Mouse (Mus musculus) heart, embryonic 15.5 days (tissue): ENCODE results near the gene Dpy19l2. TPM values are rescaled to one million over a fixed set of nuclear protein-coding genes. Genes with fewer than 3 reads are reported as not detected.
A peak's percentile ranks its signal among the peaks of the same experiment; 100 is the strongest.
"Not testable (repeated sequence)": the region's sequence is repeated elsewhere in the genome, so short reads cannot be mapped to it uniquely, and the experiment has no call there.

Experiments used
- ATAC-seq: fragments of 200-750 bp; cut with Nextera tagmentation; replicated peaks from 2 replicates; pipeline ENCODE4 v1.8.0; 2017; ENCODE audit warnings: low read depth, moderate TSS enrichment; ENCODE audit not compliant: insufficient number of reproducible peaks, insufficient read depth, low FRiP score
- H3K27ac ChIP-seq: fragments of 300-500 bp; sonication (generic); 2 replicates; pipeline ENCODE4 v1.5.1; 2015; ENCODE audit warnings: mild to moderate bottlenecking, inconsistent platforms
- H3K27me3 ChIP-seq: fragments of 300-500 bp; sonication (generic); 2 replicates; pipeline ENCODE4 v1.6.1; 2015; ENCODE audit warnings: inconsistent platforms
- H3K36me3 ChIP-seq: fragments of 300-500 bp; sonication (generic); 2 replicates; pipeline ENCODE4 v1.6.1; 2015; ENCODE audit warnings: mild to moderate bottlenecking, inconsistent platforms
- H3K4me1 ChIP-seq: fragments of 300-500 bp; sonication (generic); replicated peaks from 2 replicates; pipeline ENCODE4 v1.6.1; 2015; ENCODE audit warnings: inconsistent platforms
- H3K4me2 ChIP-seq: fragments of 300-500 bp; sonication (generic); 2 replicates; pipeline ENCODE4 v1.6.1; 2015; ENCODE audit warnings: inconsistent platforms, mild to moderate bottlenecking, moderate library complexity
- H3K4me3 ChIP-seq: fragments of 300-500 bp; sonication (generic); 2 replicates; pipeline ENCODE4 v1.5.1; 2015; ENCODE audit warnings: mild to moderate bottlenecking, inconsistent platforms
- H3K9ac ChIP-seq: fragments of 300-500 bp; sonication (generic); 2 replicates; pipeline ENCODE4 v1.6.1; 2015; ENCODE audit warnings: mild to moderate bottlenecking, inconsistent platforms
- H3K9me3 ChIP-seq: fragments of 300-500 bp; sonication (generic); replicated peaks from 2 replicates; pipeline ENCODE4 v1.6.1; 2016; ENCODE audit warnings: inconsistent platforms
- WGBS: fragments of 180-500 bp; shearing (Covaris S2); methylation state at CpG from one replicate; pipeline ENCODE4 v1.1.7; 2015; ENCODE audit warnings: mixed read lengths; 5-methylcytosine and 5-hydroxymethylcytosine counted together
- polyA plus RNA-seq: library from polyadenylated mRNA; unstranded; fragments of >200 nt; fragmentation: Nextera tagmentation; extraction: Ambion mirVana; gene quantifications from 2 replicates; pipeline ENCODE4 v1.2.1, GENCODE M21; 2015

Gene Dpy19l2
- polyA plus RNA-seq, result 0.11 and 0.13 TPM in 2 replicates

GRCm38 (mm10) chr9:24695700-24696404 is at the start of gene Dpy19l2:
Gene Dpy19l2, minus strand, starts transcription at chr9:24696293.
- peak within 1 kb of the TSS; percentile 47 for H3K9ac ChIP-seq
- peak within 1 kb of the TSS; percentile 97 for H3K4me2 ChIP-seq
- no peaks in the 10 kb centered on the region for H3K36me3 ChIP-seq
- H3K4me1 ChIP-seq, result peaks cover 9% of the 10 kb centered on the region
- peaks cover 5% of the 10 kb centered on the region; the same call in 1 of the 2 replicates for H3K27me3 ChIP-seq
- peak; percentile 67; the same call in 1 of the 2 replicates for ATAC-seq
- peak within 1 kb of the TSS; percentile 55 for H3K4me3 ChIP-seq
- WGBS, result 1% methylated on average over 45 of the region's 45 CpGs
- no peaks in the 10 kb centered on the region for H3K9me3 ChIP-seq
- H3K27ac ChIP-seq, result no peak within 1 kb of the TSS

- no peak overlapping the region for H3K9ac ChIP-seq
- H3K36me3 ChIP-seq, result peaks cover 67% of the 10 kb centered on the region
Measured at GRCm38 (mm10) chr9:24744958-24745357, 48.9 kb upstream of the Dpy19l2 start.

GRCm38 (mm10) chr9:24701246-24701645 is 5.2 kb upstream of the Dpy19l2 start:
- Histone ChIP-seq H3K36me3 (no peaks in the 10 kb centered on the region), H3K4me3 (no peak overlapping the region), H3K27ac (no peak overlapping the region), H3K4me2 (no peak overlapping the region), H3K4me1 (peaks cover 2% of the 10 kb centered on the region), H3K9ac (no peak overlapping the region), H3K9me3 (no peaks in the 10 kb centered on the region), H3K27me3 (no peaks in the 10 kb centered on the region)
- no peak for ATAC-seq

More at GRCm38 (mm10) chr9:24744958-24745357, 48.9 kb upstream of the Dpy19l2 start:
- 89% methylated on average over 5 of the region's 5 CpGs for WGBS
- ATAC-seq, result no peak
- H3K4me2 ChIP-seq, result no peak overlapping the region
- H3K27ac ChIP-seq, result no peak overlapping the region
- no peak overlapping the region for H3K4me3 ChIP-seq
- peaks cover 45% of the 10 kb centered on the region for H3K4me1 ChIP-seq
- no peaks in the 10 kb centered on the region for H3K9me3 ChIP-seq
- no peaks in the 10 kb centered on the region for H3K27me3 ChIP-seq

GRCm38 (mm10) chr9:24696405-24696778 is 299 bp upstream of the Dpy19l2 start:
- peak overlapping the region; percentile 55 for H3K4me3 ChIP-seq
- H3K9me3 ChIP-seq, result no peaks in the 10 kb centered on the region
- H3K27me3 ChIP-seq, result peaks cover 5% of the 10 kb centered on the region; the same call in 1 of the 2 replicates
- no peak for ATAC-seq
- H3K9ac ChIP-seq, result no peak overlapping the region
- H3K4me2 ChIP-seq, result peak overlapping the region; percentile 97
- no peaks in the 10 kb centered on the region for H3K36me3 ChIP-seq
- WGBS, result 16% methylated on average over 9 of the region's 9 CpGs
- H3K4me1 ChIP-seq, result peaks cover 9% of the 10 kb centered on the region
- no peak overlapping the region for H3K27ac ChIP-seq

- not testable (repeated sequence) for H3K27ac ChIP-seq, H3K9ac ChIP-seq, ATAC-seq
Measured at GRCm38 (mm10) chr9:24637341-24637740, 58.8 kb downstream of the Dpy19l2 start.

GRCm38 (mm10) chr9:24624896-24625295 is 71.2 kb downstream of the Dpy19l2 start, which contains the start of gene Cypt4:
Gene Cypt4, plus strand, starts transcription at chr9:24625196.
- Histone ChIP-seq H3K36me3 (no peaks in the 10 kb centered on the region), H3K27me3 (no peaks in the 10 kb centered on the region), H3K4me1 (no peaks in the 10 kb centered on the region), H3K4me3 (no peak within 1 kb of the TSS), H3K27ac (no peak within 1 kb of the TSS), H3K9me3 (no peaks in the 10 kb centered on the region), H3K9ac (no peak within 1 kb of the TSS), H3K4me2 (no peak within 1 kb of the TSS)
- ATAC-seq, result no peak
- WGBS, result 82% methylated on average over 5 of the region's 5 CpGs

More at GRCm38 (mm10) chr9:24637341-24637740, 58.8 kb downstream of the Dpy19l2 start:
- 44% methylated on average over 2 of the region's 2 CpGs for WGBS
- not testable (repeated sequence) for H3K36me3 ChIP-seq, H3K4me1 ChIP-seq, H3K27me3 ChIP-seq, H3K4me3 ChIP-seq, H3K4me2 ChIP-seq, H3K9me3 ChIP-seq

GRCm38 (mm10) chr9:24538159-24538558 is 157.9 kb downstream of the Dpy19l2 start:
- WGBS, result 34% methylated on average over 2 of the region's 2 CpGs
- Histone ChIP-seq H3K27ac (no peak overlapping the region), H3K4me3 (no peak overlapping the region), H3K4me1 (no peaks in the 10 kb centered on the region), H3K36me3 (no peaks in the 10 kb centered on the region), H3K9ac (no peak overlapping the region), H3K9me3 (no peaks in the 10 kb centered on the region), H3K27me3 (no peaks in the 10 kb centered on the region), H3K4me2 (no peak overlapping the region)
- ATAC-seq, result no peak

GRCm38 (mm10) chr9:24516575-24517139 is 179.4 kb downstream of the Dpy19l2 start:
- H3K4me2 ChIP-seq, result no peak overlapping the region
- no peak overlapping the region for H3K4me3 ChIP-seq
- H3K27me3 ChIP-seq, result no peaks in the 10 kb centered on the region
- WGBS, result 55% methylated on average over 10 of the region's 10 CpGs
- no peak overlapping the region for H3K27ac ChIP-seq
- ATAC-seq, result no peak
- H3K4me1 ChIP-seq, result no peaks in the 10 kb centered on the region; the same call in 1 of the 2 replicates
- H3K9me3 ChIP-seq, result no peaks in the 10 kb centered on the region
- H3K36me3 ChIP-seq, result no peaks in the 10 kb centered on the region
- no peak overlapping the region for H3K9ac ChIP-seq

- WGBS, result 72% methylated on average over 5 of the region's 5 CpGs
- Histone ChIP-seq H3K4me1 (no peaks in the 10 kb centered on the region; the same call in 1 of the 2 replicates), H3K27ac (no peak overlapping the region), H3K4me2 (no peak overlapping the region), H3K4me3 (no peak overlapping the region), H3K27me3 (no peaks in the 10 kb centered on the region), H3K9me3 (no peaks in the 10 kb centered on the region), H3K9ac (no peak overlapping the region), H3K36me3 (no peaks in the 10 kb centered on the region)
- ATAC-seq, result no peak
Measured at GRCm38 (mm10) chr9:24514078-24514469, 182.0 kb downstream of the Dpy19l2 start.

GRCm38 (mm10) chr9:24513290-24514077 is 182.6 kb downstream of the Dpy19l2 start:
- Histone ChIP-seq H3K4me1 (no peaks in the 10 kb centered on the region; the same call in 1 of the 2 replicates), H3K27ac (no peak overlapping the region), H3K9me3 (no peaks in the 10 kb centered on the region), H3K4me3 (no peak overlapping the region), H3K36me3 (no peaks in the 10 kb centered on the region), H3K4me2 (no peak overlapping the region), H3K9ac (no peak overlapping the region), H3K27me3 (no peaks in the 10 kb centered on the region)
- WGBS, result 65% methylated on average over 9 of the region's 9 CpGs
- no peak for ATAC-seq

GRCm38 (mm10) chr9:24512121-24512539 is 184.0 kb downstream of the Dpy19l2 start:
- WGBS, result 81% methylated on average over 5 of the region's 5 CpGs
- no peak overlapping the region for H3K4me3 ChIP-seq
- H3K27me3 ChIP-seq, result no peaks in the 10 kb centered on the region
- no peaks in the 10 kb centered on the region; the same call in 1 of the 2 replicates for H3K4me1 ChIP-seq
- no peaks in the 10 kb centered on the region for H3K36me3 ChIP-seq
- H3K9ac ChIP-seq, result no peak overlapping the region
- no peaks in the 10 kb centered on the region for H3K9me3 ChIP-seq
- no peak overlapping the region for H3K27ac ChIP-seq
- no peak for ATAC-seq
- H3K4me2 ChIP-seq, result no peak overlapping the region
